Mouse (Mus musculus): ENCODE data around the gene Arl10. TPM values are rescaled to one million over a fixed set of nuclear protein-coding genes. Genes with fewer than 3 reads are reported as not detected.

Gene Arl10
- polyA plus RNA-seq, 1 experiment from 2014 or later: 7.0 TPM

GRCm38 (mm10) chr13:54596870-54597269 is 22.1 kb downstream of the Arl10 start:
- Histone ChIP-seq H3K9me3 (ENCODE audit: low read length) (no peaks in the 10 kb centered on the region), H3K27ac (ENCODE audit: low read depth) (no peak overlapping the region), H3K36me3 (replicated peaks; ENCODE audit: insufficient read depth, low read length) (peaks cover 9% of the 10 kb centered on the region; the same call in 1 of the 2 replicates), H3K4me1 (ENCODE audit: insufficient read depth) (no peaks in the 10 kb centered on the region), H3K4me2 (ENCODE audit: low read depth, low read length) (no peak overlapping the region), H3K27me3 (ENCODE audit: insufficient read depth, low read length) (no peaks in the 10 kb centered on the region), H3K4me3 (ENCODE audit: low read depth, low read length) (no peak overlapping the region), H3K9ac (replicated peaks) (no peak overlapping the region)
- DNase-seq: no peak
- TF ChIP-seq EP300 (IDR thresholded peaks at IDR 0.05; ENCODE audit: low read depth) (no peak), CTCF (IDR thresholded peaks at IDR 0.05; ENCODE audit: low read depth) (no peak)
- 71% methylated on average over 5 of the region's 5 CpGs for WGBS (ENCODE audit: insufficient replicate concordance)
- no peak for ATAC-seq

- WGBS (ENCODE audit: insufficient replicate concordance): 85% methylated on average over 12 of the region's 12 CpGs
- H3K4me2 ChIP-seq (ENCODE audit: low read depth, low read length): no peak overlapping the region
- no peaks in the 10 kb centered on the region for H3K27me3 ChIP-seq (ENCODE audit: insufficient read depth, low read length)
- H3K4me1 ChIP-seq (ENCODE audit: insufficient read depth): no peaks in the 10 kb centered on the region
- H3K9ac ChIP-seq (replicated peaks): no peak overlapping the region
- ATAC-seq (no peak), DNase-seq (no peak)
- 0 out of 2 replicates have a peak, but pooled peaks cover 9% of the 10 kb centered on the region for H3K36me3 ChIP-seq (replicated peaks; ENCODE audit: insufficient read depth, low read length)
- TF ChIP-seq CTCF (IDR thresholded peaks at IDR 0.05; ENCODE audit: low read depth): no peak
- no peak for TF ChIP-seq EP300 (IDR thresholded peaks at IDR 0.05; ENCODE audit: low read depth)
- H3K9me3 ChIP-seq (ENCODE audit: low read length): no peaks in the 10 kb centered on the region
- H3K4me3 ChIP-seq (ENCODE audit: low read depth, low read length): no peak overlapping the region
- no peak overlapping the region for H3K27ac ChIP-seq (ENCODE audit: low read depth)
Observed at GRCm38 (mm10) chr13:54598622-54599143, 23.9 kb downstream of the Arl10 start.

- Histone ChIP-seq H3K4me1 (ENCODE audit: insufficient read depth) (no peaks in the 10 kb centered on the region), H3K27ac (ENCODE audit: low read depth) (no peak overlapping the region), H3K36me3 (replicated peaks; ENCODE audit: insufficient read depth, low read length) (peaks cover 14% of the 10 kb centered on the region; the same call in 1 of the 2 replicates), H3K27me3 (ENCODE audit: insufficient read depth, low read length) (no peaks in the 10 kb centered on the region), H3K4me3 (ENCODE audit: low read depth, low read length) (no peak overlapping the region), H3K9me3 (ENCODE audit: low read length) (no peaks in the 10 kb centered on the region), H3K9ac (replicated peaks) (no peak overlapping the region), H3K4me2 (ENCODE audit: low read depth, low read length) (no peak overlapping the region)
- TF ChIP-seq CTCF (IDR thresholded peaks at IDR 0.05; ENCODE audit: low read depth) (no peak), EP300 (IDR thresholded peaks at IDR 0.05; ENCODE audit: low read depth) (no peak)
- 68% methylated on average over 3 of the region's 3 CpGs for WGBS (ENCODE audit: insufficient replicate concordance)
- DNase-seq (no peak), ATAC-seq (no peak)
Observed at GRCm38 (mm10) chr13:54602639-54603111, 27.9 kb downstream of the Arl10 start.

GRCm38 (mm10) chr13:54603501-54603900 is 28.7 kb downstream of the Arl10 start:
- Histone ChIP-seq H3K4me3 (ENCODE audit: low read depth, low read length) (no peak overlapping the region), H3K4me1 (ENCODE audit: insufficient read depth) (no peaks in the 10 kb centered on the region), H3K9me3 (ENCODE audit: low read length) (no peaks in the 10 kb centered on the region), H3K36me3 (replicated peaks; ENCODE audit: insufficient read depth, low read length) (peaks cover 11% of the 10 kb centered on the region; the same call in 1 of the 2 replicates), H3K27ac (ENCODE audit: low read depth) (no peak overlapping the region), H3K27me3 (ENCODE audit: insufficient read depth, low read length) (no peaks in the 10 kb centered on the region), H3K9ac (replicated peaks) (no peak overlapping the region), H3K4me2 (ENCODE audit: low read depth, low read length) (no peak overlapping the region)
- no peak for ATAC-seq
- no peak for TF ChIP-seq EP300 (IDR thresholded peaks at IDR 0.05; ENCODE audit: low read depth)
- no peak for TF ChIP-seq CTCF (IDR thresholded peaks at IDR 0.05; ENCODE audit: low read depth)
- DNase-seq: no peak

GRCm38 (mm10) chr13:54604221-54604620 is 29.4 kb downstream of the Arl10 start:
- no peak overlapping the region for H3K9ac ChIP-seq (replicated peaks)
- H3K4me3 ChIP-seq (ENCODE audit: low read depth, low read length): no peak overlapping the region
- H3K36me3 ChIP-seq (replicated peaks; ENCODE audit: insufficient read depth, low read length): peaks cover 9% of the 10 kb centered on the region; the same call in 1 of the 2 replicates
- WGBS (ENCODE audit: insufficient replicate concordance): 71% methylated on average over 4 of the region's 4 CpGs
- H3K4me2 ChIP-seq (ENCODE audit: low read depth, low read length): no peak overlapping the region
- peaks cover 4% of the 10 kb centered on the region; the same call in 1 of the 2 replicates for H3K4me1 ChIP-seq (ENCODE audit: insufficient read depth)
- no peaks in the 10 kb centered on the region for H3K27me3 ChIP-seq (ENCODE audit: insufficient read depth, low read length)
- TF ChIP-seq CTCF (IDR thresholded peaks at IDR 0.05; ENCODE audit: low read depth) (no peak), EP300 (IDR thresholded peaks at IDR 0.05; ENCODE audit: low read depth) (no peak)
- no peaks in the 10 kb centered on the region for H3K9me3 ChIP-seq (ENCODE audit: low read length)
- DNase-seq (no peak), ATAC-seq (no peak)
- no peak overlapping the region for H3K27ac ChIP-seq (ENCODE audit: low read depth)

- Histone ChIP-seq H3K27me3 (ENCODE audit: insufficient read depth, low read length) (no peaks in the 10 kb centered on the region), H3K9me3 (ENCODE audit: low read length) (no peaks in the 10 kb centered on the region), H3K4me3 (ENCODE audit: low read depth, low read length) (no peak overlapping the region), H3K36me3 (replicated peaks; ENCODE audit: insufficient read depth, low read length) (peaks cover 9% of the 10 kb centered on the region; the same call in 1 of the 2 replicates), H3K4me1 (ENCODE audit: insufficient read depth) (peaks cover 14% of the 10 kb centered on the region), H3K9ac (replicated peaks) (no peak overlapping the region), H3K27ac (ENCODE audit: low read depth) (no peak overlapping the region), H3K4me2 (ENCODE audit: low read depth, low read length) (no peak overlapping the region)
- no peak for TF ChIP-seq CTCF (IDR thresholded peaks at IDR 0.05; ENCODE audit: low read depth)
- no peak for TF ChIP-seq EP300 (IDR thresholded peaks at IDR 0.05; ENCODE audit: low read depth)
- ATAC-seq (no peak), DNase-seq (no peak)
- WGBS (ENCODE audit: insufficient replicate concordance): 73% methylated on average over 5 of the region's 5 CpGs
Observed at GRCm38 (mm10) chr13:54605426-54605825, 30.6 kb downstream of the Arl10 start.
